Mouse (Mus musculus) erythroblast, embryonic 14.5 days (primary cell): ENCODE data around the gene Gli2. TPM values are rescaled to one million over a fixed set of nuclear protein-coding genes. Genes with fewer than 3 reads are reported as not detected.

Experiments used
- H3K27me3 ChIP-seq: 2 replicates; pipeline ENCODE4 v1.6.1; 2012; ENCODE audit warnings: inconsistent platforms; ENCODE audit not compliant: control insufficient read depth
- H3K36me3 ChIP-seq: 2 replicates; pipeline ENCODE4 v1.6.1; 2012; ENCODE audit warnings: mild to moderate bottlenecking, inconsistent platforms; ENCODE audit not compliant: control insufficient read depth
- H3K4me1 ChIP-seq: 2 replicates; pipeline ENCODE4 v1.6.1; 2012; ENCODE audit warnings: inconsistent platforms; ENCODE audit not compliant: control insufficient read depth
- H3K4me3 ChIP-seq: replicated peaks from 2 replicates; pipeline ENCODE3; 2012; ENCODE audit warnings: moderate library complexity, mild to moderate bottlenecking, inconsistent platforms
- H3K9me3 ChIP-seq: 2 replicates; pipeline ENCODE4 v1.6.1; 2012; ENCODE audit warnings: low read length, inconsistent platforms, mixed read lengths; ENCODE audit not compliant: control insufficient read depth
- GATA1 ChIP-seq: IDR thresholded peaks from 2 replicates; pipeline ENCODE4 v1.6.1; 2012; ENCODE audit warnings: low read length, inconsistent platforms, mixed read lengths
- TAL1 ChIP-seq: IDR thresholded peaks from 3 replicates; pipeline ENCODE4 v1.6.1; 2012; ENCODE audit warnings: low read length, inconsistent platforms, mixed read lengths
- polyA plus RNA-seq: library from polyadenylated mRNA; stranded (reverse); fragments of >175 nt; gene quantifications from 2 replicates; pipeline ENCODE4 v1.2.3, GENCODE M21; 2012

Gli2 gene
- not detected in 2 replicates for polyA plus RNA-seq

DNA sequence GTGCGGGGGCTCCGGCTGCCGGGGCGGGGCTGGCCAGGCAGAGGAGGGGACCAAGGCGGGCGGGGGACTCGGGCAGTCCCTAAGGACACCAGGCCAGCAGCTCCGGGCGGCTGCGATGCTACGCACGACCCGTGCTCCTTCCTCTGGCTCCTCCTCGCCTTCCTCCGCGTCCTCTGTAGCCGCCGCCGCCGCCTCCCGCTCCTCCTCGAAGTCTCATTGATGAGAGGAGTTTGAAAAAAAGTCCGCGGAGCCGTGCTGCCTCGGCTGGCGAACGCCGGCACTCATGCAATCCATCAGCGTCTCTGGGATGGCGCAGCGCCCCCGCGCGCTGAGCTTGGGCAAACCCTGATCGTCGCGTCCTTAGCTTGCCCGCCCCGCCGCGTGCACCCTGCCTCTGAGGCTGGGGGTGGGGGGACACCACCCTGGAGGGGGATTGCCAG, at the start of gene Gli2:
Gene Gli2 (minus strand): TSS at position 218 of the 440 bp plus-strand sequence.
- Histone ChIP-seq H3K36me3 (no peaks in the 10 kb centered on the region), H3K9me3 (no peaks in the 10 kb centered on the region; the same call in 1 of the 2 replicates), H3K27me3 (peaks cover 72% of the 10 kb centered on the region), H3K4me3 (peak within 1 kb of the TSS; percentile 18), H3K4me1 (no peaks in the 10 kb centered on the region)
- no peak for TF ChIP-seq GATA1
- TF ChIP-seq TAL1, result no peak

DNA sequence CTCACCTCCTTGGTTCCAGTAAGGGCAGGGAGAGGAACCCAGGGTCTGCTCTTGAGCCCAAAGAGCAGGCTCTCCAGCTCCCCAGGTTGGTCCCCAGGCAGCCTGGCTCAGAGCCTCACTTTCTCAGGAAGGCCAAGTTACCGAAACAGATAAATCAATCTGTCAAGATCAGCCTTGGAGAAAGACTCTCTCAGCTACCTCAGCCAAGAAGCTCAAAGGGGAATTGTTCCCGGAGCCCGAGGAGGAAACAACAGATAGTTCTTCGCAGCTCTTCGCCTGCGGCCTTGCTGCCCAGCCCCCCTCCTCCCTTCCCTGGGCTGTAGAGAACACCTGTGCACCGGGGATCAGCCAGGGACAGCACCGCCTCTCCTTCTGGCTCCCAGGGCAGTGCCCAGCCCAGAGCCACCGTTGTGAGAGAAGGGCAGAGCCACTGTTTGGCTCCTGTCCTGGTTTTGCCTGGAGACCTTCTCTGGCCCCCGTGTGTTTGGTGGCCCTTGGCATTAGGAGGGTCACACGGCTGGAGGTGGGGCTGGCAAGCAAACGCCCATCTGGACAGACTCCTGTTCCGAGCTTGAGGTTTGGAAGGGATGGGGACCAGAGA, 44.6 kb upstream of the Gli2 start:
- H3K36me3 ChIP-seq, result no peaks in the 10 kb centered on the region
- no peaks in the 10 kb centered on the region for H3K27me3 ChIP-seq
- TF ChIP-seq GATA1 (no peak), TAL1 (no peak)
- H3K4me1 ChIP-seq, result no peaks in the 10 kb centered on the region
- peaks cover 8% of the 10 kb centered on the region; the same call in 1 of the 2 replicates for H3K9me3 ChIP-seq
- no peak overlapping the region for H3K4me3 ChIP-seq

DNA sequence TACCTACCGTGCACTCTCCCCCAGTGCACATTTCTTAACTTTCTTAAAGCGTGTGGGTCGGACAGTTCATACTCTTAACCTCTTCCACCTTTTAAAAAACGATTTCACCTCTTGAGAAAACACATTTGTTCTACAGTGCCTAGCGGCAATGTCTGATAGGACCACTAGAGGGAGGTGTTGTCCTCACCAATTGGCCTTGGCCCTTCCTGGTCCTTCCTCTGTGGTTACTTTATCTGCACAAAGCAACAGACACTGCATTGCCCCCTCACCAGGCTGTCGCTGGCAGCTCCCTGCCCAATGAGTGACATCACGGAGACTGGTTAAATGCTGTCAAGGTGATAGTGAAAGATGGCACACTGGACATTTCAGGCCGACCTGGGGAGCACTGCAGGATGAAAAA, 40.3 kb upstream of the Gli2 start:
- TF ChIP-seq GATA1, result no peak
- H3K4me3 ChIP-seq, result no peak overlapping the region

DNA sequence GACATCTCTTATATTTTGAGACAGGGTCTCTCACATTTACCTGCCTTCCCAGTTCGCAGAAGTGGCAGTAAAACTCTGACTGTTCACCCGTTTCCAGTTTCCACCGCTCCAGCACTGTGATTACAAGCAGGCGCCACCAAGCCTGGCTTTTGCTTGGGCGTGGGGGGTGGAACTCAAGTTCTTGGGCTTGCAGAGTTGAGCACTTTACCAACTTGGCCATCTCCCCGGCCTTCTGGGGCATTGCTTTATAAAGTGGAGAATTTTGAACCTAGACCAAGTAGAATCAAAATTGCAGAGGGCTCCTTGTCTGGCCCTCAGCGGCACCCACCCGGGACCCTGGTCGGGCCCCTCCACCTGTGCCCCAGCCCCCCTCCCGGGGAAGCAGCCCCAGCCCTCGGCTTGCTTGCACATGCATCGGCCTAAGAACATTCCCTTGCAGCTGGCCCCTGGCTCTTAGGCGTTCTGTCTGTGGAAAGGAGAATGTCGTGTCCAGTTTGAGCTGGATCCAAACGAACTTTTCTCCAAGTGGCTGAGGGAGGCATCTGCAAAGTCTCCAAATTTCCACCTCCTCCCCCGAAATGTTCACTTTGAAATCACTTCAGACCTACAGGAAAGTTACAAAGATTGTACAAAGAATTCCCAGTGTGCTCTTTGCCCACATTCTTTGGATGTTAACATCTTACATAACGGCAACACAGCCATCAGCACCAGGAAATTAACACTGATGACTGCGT, 36.6 kb upstream of the Gli2 start:
- Histone ChIP-seq H3K9me3 (no peaks in the 10 kb centered on the region), H3K36me3 (no peaks in the 10 kb centered on the region), H3K4me3 (no peak overlapping the region), H3K4me1 (peaks cover 7% of the 10 kb centered on the region), H3K27me3 (no peaks in the 10 kb centered on the region)
- TF ChIP-seq GATA1, result no peak
- TF ChIP-seq TAL1, result no peak

More for the DNA sequence above, 40.3 kb upstream of the Gli2 start:
- Histone ChIP-seq H3K27me3 (no peaks in the 10 kb centered on the region), H3K36me3 (no peaks in the 10 kb centered on the region), H3K9me3 (no peaks in the 10 kb centered on the region), H3K4me1 (no peaks in the 10 kb centered on the region)

DNA sequence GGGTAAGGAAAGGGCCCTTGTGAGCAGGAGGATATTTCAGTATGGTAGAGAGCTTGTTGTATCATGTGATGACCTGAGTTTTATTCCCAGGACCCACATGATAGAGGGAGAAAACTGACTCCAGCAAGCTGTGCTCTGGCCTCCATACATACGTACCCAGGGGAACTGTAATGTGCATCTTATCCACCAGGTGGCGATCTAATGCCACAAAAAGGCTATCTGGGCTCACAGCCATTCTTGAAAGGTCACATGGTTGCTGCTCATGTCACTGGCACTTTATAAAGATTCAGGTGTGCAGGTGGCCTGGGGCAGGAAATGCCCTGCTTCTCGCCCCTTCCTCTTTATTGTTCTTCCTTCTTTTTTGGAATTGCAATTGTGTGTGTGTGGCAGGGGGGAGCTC, 34.1 kb upstream of the Gli2 start:
- H3K36me3 ChIP-seq, result no peaks in the 10 kb centered on the region
- H3K4me1 ChIP-seq, result peaks cover 7% of the 10 kb centered on the region
- no peaks in the 10 kb centered on the region for H3K9me3 ChIP-seq
- H3K27me3 ChIP-seq, result no peaks in the 10 kb centered on the region
- TF ChIP-seq GATA1, result no peak
- no peak for TF ChIP-seq TAL1
- no peak overlapping the region for H3K4me3 ChIP-seq

DNA sequence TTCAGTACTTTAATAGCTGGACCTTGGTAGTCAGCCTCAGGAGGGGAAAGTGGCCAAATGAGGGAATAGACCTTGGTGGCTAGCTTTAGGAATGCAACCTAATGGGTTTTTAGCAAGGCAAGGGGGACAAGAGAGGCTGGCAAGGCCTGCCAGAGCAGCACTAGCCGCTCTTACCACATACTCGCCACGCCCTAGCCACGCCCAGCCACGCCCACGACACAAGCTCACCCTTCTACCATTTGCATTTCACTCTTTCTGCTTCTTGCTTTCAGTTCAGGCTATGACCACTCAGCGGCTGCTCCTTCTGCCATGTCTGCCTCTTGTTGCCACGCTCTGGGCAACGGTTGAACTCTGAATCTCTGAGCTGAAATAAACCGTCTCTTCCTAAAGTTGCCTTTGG, 32.4 kb upstream of the Gli2 start:
- no peaks in the 10 kb centered on the region for H3K36me3 ChIP-seq
- H3K27me3 ChIP-seq, result no peaks in the 10 kb centered on the region
- H3K4me1 ChIP-seq, result peaks cover 7% of the 10 kb centered on the region
- no peaks in the 10 kb centered on the region for H3K9me3 ChIP-seq
- H3K4me3 ChIP-seq, result no peak overlapping the region
- TF ChIP-seq GATA1 (no peak), TAL1 (no peak)

DNA sequence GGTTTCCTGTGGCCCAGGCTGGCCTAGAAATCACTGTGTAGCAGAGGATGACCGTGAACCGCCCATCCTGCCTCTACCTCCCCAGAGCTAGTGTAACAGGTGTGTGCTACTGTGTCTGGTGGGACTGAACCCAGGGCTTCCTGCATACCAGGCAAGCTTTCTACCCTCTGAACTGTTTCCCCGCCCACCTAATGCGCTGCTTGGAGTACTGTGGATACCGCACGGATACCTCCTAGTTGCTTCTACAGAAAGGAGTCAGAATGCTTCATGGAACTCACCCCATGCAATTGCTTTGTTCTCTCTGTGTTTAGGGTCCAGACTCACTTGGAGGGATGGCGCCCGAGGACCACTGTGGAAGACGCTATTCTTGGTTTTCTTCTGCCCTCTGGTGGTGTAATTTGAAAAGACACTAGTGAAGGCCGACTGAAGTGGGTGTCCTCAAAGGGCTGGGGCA, 30.1 kb upstream of the Gli2 start:
- no peak overlapping the region for H3K4me3 ChIP-seq
- TF ChIP-seq GATA1, result no peak
- no peak for TF ChIP-seq TAL1
- peaks cover 7% of the 10 kb centered on the region for H3K4me1 ChIP-seq

DNA sequence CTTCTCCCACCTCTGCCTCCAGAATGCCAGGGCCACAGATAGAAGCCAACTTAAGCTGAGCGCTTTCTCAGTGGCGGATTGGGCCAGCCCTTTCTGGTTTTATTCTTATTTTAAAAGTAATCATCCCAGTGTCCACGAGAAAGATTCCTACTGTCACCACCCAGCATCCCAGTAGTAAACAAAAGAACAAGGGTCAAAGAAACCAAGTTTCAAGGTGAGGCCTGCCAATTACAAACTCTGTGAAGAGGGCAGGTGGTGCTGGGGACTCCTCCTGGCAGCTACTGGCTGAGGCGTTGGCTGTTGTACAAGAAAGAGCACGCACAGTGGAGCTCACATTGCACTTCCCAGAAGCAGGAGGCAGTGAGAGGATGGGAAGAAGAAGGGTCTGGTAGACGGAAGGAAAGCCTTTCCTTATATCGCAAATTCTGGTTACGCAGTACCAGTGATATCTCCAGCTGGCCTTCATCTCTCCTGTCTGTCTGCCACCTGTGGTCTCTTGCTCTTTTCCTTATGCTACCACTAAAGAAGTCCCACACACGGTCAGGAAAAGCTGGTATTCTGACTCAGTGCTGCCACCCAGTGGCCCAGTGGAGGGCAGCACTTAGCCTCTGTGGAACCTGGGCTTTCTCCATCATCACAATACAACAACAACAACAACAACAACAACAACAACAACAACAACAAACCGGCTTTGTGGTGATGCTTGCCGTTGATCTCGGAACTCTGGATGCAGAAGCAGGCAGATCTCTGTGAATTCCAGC, 29.0 kb upstream of the Gli2 start:
- no peaks in the 10 kb centered on the region for H3K36me3 ChIP-seq
- H3K9me3 ChIP-seq, result no peaks in the 10 kb centered on the region
- no peak overlapping the region for H3K4me3 ChIP-seq
- peaks cover 6% of the 10 kb centered on the region for H3K27me3 ChIP-seq
- no peak for TF ChIP-seq TAL1
- H3K4me1 ChIP-seq, result peaks cover 7% of the 10 kb centered on the region

More for the DNA sequence above, 30.1 kb upstream of the Gli2 start:
- no peaks in the 10 kb centered on the region for H3K27me3 ChIP-seq
- no peaks in the 10 kb centered on the region for H3K9me3 ChIP-seq
- no peaks in the 10 kb centered on the region for H3K36me3 ChIP-seq

DNA sequence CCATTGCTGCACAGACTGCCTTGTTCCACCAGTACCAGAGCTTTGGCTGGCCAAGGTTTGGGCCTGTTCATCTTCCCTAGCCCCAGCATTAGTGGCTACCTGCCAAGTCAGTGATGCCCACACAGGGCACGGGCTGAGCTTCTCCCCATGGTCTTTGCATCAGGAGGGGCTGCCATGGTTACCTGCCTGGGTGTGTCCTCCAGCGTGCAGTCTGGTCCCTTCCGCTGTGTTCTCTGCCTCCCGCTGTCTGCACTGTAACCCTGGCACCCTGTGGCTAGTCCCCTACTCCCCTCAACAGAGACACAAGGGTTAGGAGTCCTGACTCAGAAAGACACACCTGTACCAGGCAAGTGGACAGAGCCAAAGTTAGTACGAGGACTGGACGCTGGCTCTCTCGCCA, 24.5 kb upstream of the Gli2 start:
- TF ChIP-seq TAL1 (no peak), GATA1 (no peak)
- H3K9me3 ChIP-seq, result no peaks in the 10 kb centered on the region
- no peaks in the 10 kb centered on the region for H3K4me1 ChIP-seq
- H3K4me3 ChIP-seq, result no peak overlapping the region
- H3K27me3 ChIP-seq, result peaks cover 13% of the 10 kb centered on the region
- no peaks in the 10 kb centered on the region for H3K36me3 ChIP-seq
